Comparison of ENCODE assay signal across 25 mouse cellular contexts in genomic region chr16:34991365-34991764, GRCm38 (mm10). TPM values are rescaled to one million over a fixed set of nuclear protein-coding genes. Genes with fewer than 3 reads are reported as not detected.
A peak's percentile ranks its signal among the peaks of the same experiment; 100 is the strongest.
DNase-seq lines count a peak whose midpoint lies in the region; ATAC-seq and TF ChIP-seq lines count a peak whose summit lies in the region.
"Had no signal": no experiment of that assay in that cellular context is flagged by ENCODE, and none has a peak within 500 bp of the region (broad histone marks: within the 10 kb centered on the region; RNA-seq: fewer than 3 reads in every experiment).

No protein-coding gene starts in this region.

- no peak for DNase-seq in layer of hippocampus, adult 2 months (ENCODE audit: low spot score in 2 of 2)
- DNase-seq in layer of hippocampus, postnatal 10 days (ENCODE audit: low spot score in 2 of 2) = no peak
- peak; percentile 29 for DNase-seq in urinary bladder, postnatal 14 days (ENCODE audit: low spot score)
- no peak for DNase-seq in urinary bladder, postnatal 25 days (ENCODE audit: low spot score)
- no peak for DNase-seq in lung, postnatal 0 days (ENCODE audit: low spot score)
- DNase-seq: adrenal gland, adult 2 months; adrenal gland, postnatal 10 days; adrenal gland, postnatal 25 days; B cell, adult 2 months; cerebellum, adult 11 months; cerebellum, adult 18-20 months; cerebellum, adult 8-10 months; cerebellum, postnatal 10 days; cerebellum, postnatal 25 days had no signal

- 59% methylated on average over 3 of the region's 3 CpGs for WGBS in lung, postnatal 0 days

- no peak overlapping the region for H3K4me3 ChIP-seq in layer of hippocampus, adult 2 months
- no peak overlapping the region for H3K4me3 ChIP-seq in lung, postnatal 0 days (ENCODE audit: low read depth, low read length)
- H3K4me3 ChIP-seq: embryonic facial prominence, embryonic 10.5 days; embryonic facial prominence, embryonic 12.5 days; forebrain, embryonic 10.5 days; forebrain, embryonic 12.5 days had no signal

- ATAC-seq in megakaryocyte-erythroid progenitor cell, adult 5-6 weeks (replicated peaks; ENCODE audit: low FRiP score, low TSS enrichment, poor library complexity, severe bottlenecking) = 0 out of 2 replicates have a peak, but pooled peaks have one; percentile 41
- ATAC-seq in lung, postnatal 0 days = no peak
- ATAC-seq: activated CD4-positive, CD25-positive, alpha-beta regulatory T cell, adult 4 months; CD4-positive, CD25-positive, alpha-beta regulatory T cell, adult 4 months; forebrain, embryonic 14.5 days; forebrain, embryonic 16.5 days; Patski had no signal

- no peak overlapping the region for H3K9ac ChIP-seq in lung, postnatal 0 days (replicated peaks; ENCODE audit: low read depth)
- H3K9ac ChIP-seq: embryonic facial prominence, embryonic 12.5 days; forebrain, embryonic 12.5 days had no signal

- H3K36me3 ChIP-seq in lung, postnatal 0 days (ENCODE audit: insufficient read depth, low read length) = peaks cover 23% of the 10 kb centered on the region; the same call in 1 of the 2 replicates
- H3K36me3 ChIP-seq: embryonic facial prominence, embryonic 10.5 days; embryonic facial prominence, embryonic 12.5 days; forebrain, embryonic 10.5 days; forebrain, embryonic 12.5 days; G1E had no signal

- TF ChIP-seq CTCF in layer of hippocampus, adult 2 months (conservative IDR thresholded peaks at IDR 0.05) = no peak
- TF ChIP-seq CTCF in lung, postnatal 0 days (IDR thresholded peaks at IDR 0.05) = no peak

- no peaks in the 10 kb centered on the region for H3K9me3 ChIP-seq in lung, postnatal 0 days (ENCODE audit: low read length)
- H3K9me3 ChIP-seq: embryonic facial prominence, embryonic 10.5 days; embryonic facial prominence, embryonic 12.5 days; forebrain, embryonic 10.5 days; forebrain, embryonic 12.5 days; G1E had no signal

- no peak for TF ChIP-seq EP300 in lung, postnatal 0 days (IDR thresholded peaks at IDR 0.05)

- no peaks in the 10 kb centered on the region for H3K27me3 ChIP-seq in lung, postnatal 0 days (replicated peaks; ENCODE audit: insufficient read depth, low read length)
- H3K27me3 ChIP-seq: embryonic facial prominence, embryonic 12.5 days; forebrain, embryonic 12.5 days; Patski had no signal

- no peak overlapping the region for H3K4me2 ChIP-seq in lung, postnatal 0 days (replicated peaks; ENCODE audit: low read depth, low read length)
- H3K4me2 ChIP-seq: embryonic facial prominence, embryonic 12.5 days; forebrain, embryonic 12.5 days had no signal

- H3K27ac ChIP-seq in layer of hippocampus, adult 2 months = peak overlapping the region; percentile 55; the same call in 1 of the 2 replicates
- no peak overlapping the region for H3K27ac ChIP-seq in lung, postnatal 0 days (ENCODE audit: low read length)
- H3K27ac ChIP-seq: embryonic facial prominence, embryonic 10.5 days; embryonic facial prominence, embryonic 12.5 days; forebrain, embryonic 10.5 days; forebrain, embryonic 12.5 days had no signal

- peaks cover 3% of the 10 kb centered on the region; the same call in 1 of the 2 replicates for H3K4me1 ChIP-seq in lung, postnatal 0 days (ENCODE audit: insufficient read depth, low read depth, low read length)

RNA-seq across cellular contexts. Expression of gene Hacd2, which starts 30.9 kb away (rescaled TPM):
- total RNA-seq in layer of hippocampus, adult 2 months (2021) = 10 to 100 TPM; 32.7 to 41.7 TPM
- total RNA-seq in layer of hippocampus, postnatal 10 days (2021) = 10 to 100 TPM; 28.2 to 34.2 TPM
- 16.3 and 34.3 TPM in 2 replicates for total RNA-seq in megakaryocyte-erythroid progenitor cell, adult 5-6 weeks (2014; fragmentation: Nextera tagmentation)
- 6.4 and 8.9 TPM in 2 replicates for total RNA-seq in megakaryocyte-erythroid progenitor cell, adult 5-6 weeks (2017)
- 60.8 and 67.1 TPM in 2 replicates for polyA plus RNA-seq in lung, postnatal 0 days (2015; fragmentation: Nextera tagmentation; extraction: Ambion mirVana)
